Mouse (Mus musculus): ENCODE measurements at regions not wholly inside any gene's neighbourhood (a gene's known extent, or its start where the extent isn't known, plus 50 kb on each side); places are given as distances from the start of the nearest gene placed in this dataset.

GRCm38 (mm10) chrX:99602268-99602885 is 131.3 kb upstream of the Pja1 start:
- DNase-seq (ENCODE audit: low spot score in 2 of 2): no peak
- intact Hi-C loops (cut with DNase I): no loop called here

- intact Hi-C loops (cut with DNase I): no loop called here
- DNase-seq (ENCODE audit: low spot score in 2 of 2): no peak
Observed at GRCm38 (mm10) chrX:99595493-99595892, 124.4 kb upstream of the Pja1 start.

- intact Hi-C loops (cut with DNase I): no loop called here
- DNase-seq (ENCODE audit: low spot score in 2 of 2): no peak
Observed at GRCm38 (mm10) chrX:99593872-99594487, 122.9 kb upstream of the Pja1 start.

- DNase-seq (ENCODE audit: low spot score in 2 of 2): no peak
Observed at GRCm38 (mm10) chrX:99592980-99593379, 121.9 kb upstream of the Pja1 start.

GRCm38 (mm10) chrX:99587284-99587683 is 116.2 kb upstream of the Pja1 start:
- DNase-seq (ENCODE audit: low spot score in 2 of 2): no peak
- intact Hi-C loops (cut with DNase I): no loop called here

More at GRCm38 (mm10) chrX:99592980-99593379, 121.9 kb upstream of the Pja1 start:
- intact Hi-C loops (cut with DNase I): no loop called here

GRCm38 (mm10) chrX:99586282-99586681 is 115.2 kb upstream of the Pja1 start:
- no peak for DNase-seq (ENCODE audit: low spot score in 2 of 2)
- intact Hi-C loops (cut with DNase I): no loop called here

- DNase-seq (ENCODE audit: low spot score in 2 of 2): no peak
- intact Hi-C loops (cut with DNase I): no loop called here
Observed at GRCm38 (mm10) chrX:99585703-99586102, 114.6 kb upstream of the Pja1 start.

GRCm38 (mm10) chrX:99582611-99583010 is 111.5 kb upstream of the Pja1 start:
- intact Hi-C loops (cut with DNase I): no loop called here

GRCm38 (mm10) chrX:99581632-99582466 is 110.8 kb upstream of the Pja1 start:
- intact Hi-C loops (cut with DNase I): no loop called here
- no peak for DNase-seq (ENCODE audit: low spot score in 2 of 2)

More at GRCm38 (mm10) chrX:99582611-99583010, 111.5 kb upstream of the Pja1 start:
- DNase-seq (ENCODE audit: low spot score in 2 of 2): no peak

- DNase-seq (ENCODE audit: low spot score in 2 of 2): no peak
- intact Hi-C loops (cut with DNase I): no loop called here
Observed at GRCm38 (mm10) chrX:99579206-99579605, 108.1 kb upstream of the Pja1 start.

- DNase-seq (ENCODE audit: low spot score in 2 of 2): no peak
- intact Hi-C loops (cut with DNase I): no loop called here
Observed at GRCm38 (mm10) chrX:99578796-99579195, 107.7 kb upstream of the Pja1 start.

GRCm38 (mm10) chrX:99575105-99575504 is 104.0 kb upstream of the Pja1 start:
- intact Hi-C loops (cut with DNase I): no loop called here
- DNase-seq (ENCODE audit: low spot score in 2 of 2): peak; percentile 21 to 43

- peak; percentile 31 to 38 for DNase-seq (ENCODE audit: low spot score in 2 of 2)
- intact Hi-C loops (cut with DNase I): loop anchor here (1.0 kb wide), 1 partner anchor 439 kb away; no protein-coding TSS in a partner anchor
Observed at GRCm38 (mm10) chrX:99574441-99575103, 103.5 kb upstream of the Pja1 start.

GRCm38 (mm10) chrX:99570161-99570560 is 99.1 kb upstream of the Pja1 start:
- no peak for DNase-seq (ENCODE audit: low spot score in 2 of 2)
- intact Hi-C loops (cut with DNase I): no loop called here

- intact Hi-C loops (cut with DNase I): loop anchor here (5.0 kb wide), 1 partner anchor 41 kb away; no protein-coding TSS in a partner anchor
- no peak for DNase-seq (ENCODE audit: low spot score in 2 of 2)
Observed at GRCm38 (mm10) chrX:99568244-99568643, 97.2 kb upstream of the Pja1 start.

- intact Hi-C loops (cut with DNase I): loop anchor here (5.0 kb wide), 1 partner anchor 40 kb away; no protein-coding TSS in a partner anchor
- no peak for DNase-seq (ENCODE audit: low spot score in 2 of 2)
Observed at GRCm38 (mm10) chrX:99567367-99568164, 96.5 kb upstream of the Pja1 start.

GRCm38 (mm10) chrX:99561995-99562394 is 90.9 kb upstream of the Pja1 start:
- intact Hi-C loops (cut with DNase I): no loop called here
- DNase-seq (ENCODE audit: low spot score in 2 of 2): peak in 1 of 2 experiments; percentile 30

GRCm38 (mm10) chrX:99560699-99561098 is 89.6 kb upstream of the Pja1 start:
- intact Hi-C loops (cut with DNase I): no loop called here
- no peak for DNase-seq (ENCODE audit: low spot score in 2 of 2)

GRCm38 (mm10) chrX:99556876-99557354 is 85.8 kb upstream of the Pja1 start:
- intact Hi-C loops (cut with DNase I): no loop called here
- DNase-seq (ENCODE audit: low spot score in 2 of 2): no peak

Data from left cerebral cortex, postnatal 36 days (tissue).